Mouse (Mus musculus) erythroblast, embryonic 14.5 days (primary cell): ENCODE results near the gene Fxyd4. TPM values are rescaled to one million over a fixed set of nuclear protein-coding genes. Genes with fewer than 3 reads are reported as not detected.

Experiments used
- H3K27me3 ChIP-seq: 2 replicates; pipeline ENCODE4 v1.6.1; 2012; ENCODE audit warnings: inconsistent platforms; ENCODE audit not compliant: control insufficient read depth
- H3K36me3 ChIP-seq: 2 replicates; pipeline ENCODE4 v1.6.1; 2012; ENCODE audit warnings: mild to moderate bottlenecking, inconsistent platforms; ENCODE audit not compliant: control insufficient read depth
- H3K4me1 ChIP-seq: 2 replicates; pipeline ENCODE4 v1.6.1; 2012; ENCODE audit warnings: inconsistent platforms; ENCODE audit not compliant: control insufficient read depth
- H3K4me3 ChIP-seq: replicated peaks from 2 replicates; pipeline ENCODE3; 2012; ENCODE audit warnings: moderate library complexity, mild to moderate bottlenecking, inconsistent platforms
- H3K9me3 ChIP-seq: 2 replicates; pipeline ENCODE4 v1.6.1; 2012; ENCODE audit warnings: low read length, inconsistent platforms, mixed read lengths; ENCODE audit not compliant: control insufficient read depth
- GATA1 ChIP-seq: IDR thresholded peaks from 2 replicates; pipeline ENCODE4 v1.6.1; 2012; ENCODE audit warnings: low read length, inconsistent platforms, mixed read lengths
- TAL1 ChIP-seq: IDR thresholded peaks from 3 replicates; pipeline ENCODE4 v1.6.1; 2012; ENCODE audit warnings: low read length, inconsistent platforms, mixed read lengths
- polyA plus RNA-seq: library from polyadenylated mRNA; stranded (reverse); fragments of >175 nt; gene quantifications from 2 replicates; pipeline ENCODE4 v1.2.3, GENCODE M21; 2012

The Fxyd4 gene
- not detected in 2 replicates for polyA plus RNA-seq

GRCm38 (mm10) chr6:117937222-117937932 is at the start of gene Fxyd4:
Gene Fxyd4, minus strand, starts transcription at chr6:117937692.
- no peaks in the 10 kb centered on the region for H3K36me3 ChIP-seq
- H3K4me3 ChIP-seq, result no peak within 1 kb of the TSS
- TF ChIP-seq TAL1, result no peak
- TF ChIP-seq GATA1, result no peak
- no peaks in the 10 kb centered on the region for H3K9me3 ChIP-seq
- no peaks in the 10 kb centered on the region for H3K27me3 ChIP-seq
- peaks cover 4% of the 10 kb centered on the region for H3K4me1 ChIP-seq

DNA sequence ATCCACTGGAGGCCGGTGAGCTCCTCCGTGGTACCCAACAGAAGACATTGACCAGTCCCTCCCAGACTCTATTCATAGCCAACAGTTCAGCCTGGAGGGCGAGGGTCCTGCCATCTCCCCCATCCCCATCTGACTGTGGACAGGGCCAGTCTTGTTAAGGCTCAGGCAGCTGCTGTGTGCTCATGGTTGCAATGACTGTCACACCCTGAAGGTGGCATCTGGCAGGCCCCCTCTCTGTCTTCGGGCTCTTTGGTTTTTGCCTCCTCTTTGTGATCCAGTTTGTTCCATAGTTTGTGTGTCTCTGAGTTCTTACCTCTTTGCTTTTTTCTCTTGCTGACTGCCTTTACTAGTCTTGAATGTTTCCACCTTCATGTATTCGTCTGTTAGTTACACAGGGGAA is 49.7 kb upstream of the Fxyd4 start:
- Histone ChIP-seq H3K9me3 (no peaks in the 10 kb centered on the region), H3K27me3 (peaks cover 2% of the 10 kb centered on the region; the same call in 1 of the 2 replicates), H3K4me1 (no peaks in the 10 kb centered on the region), H3K4me3 (no peak overlapping the region), H3K36me3 (no peaks in the 10 kb centered on the region)
- TF ChIP-seq TAL1 (no peak), GATA1 (no peak)

- H3K4me3 ChIP-seq, result no peak overlapping the region
- H3K9me3 ChIP-seq, result peaks cover 3% of the 10 kb centered on the region; the same call in 1 of the 2 replicates
- H3K4me1 ChIP-seq, result no peaks in the 10 kb centered on the region
- no peaks in the 10 kb centered on the region for H3K27me3 ChIP-seq
- TF ChIP-seq TAL1, result no peak
- TF ChIP-seq GATA1, result no peak
- no peaks in the 10 kb centered on the region for H3K36me3 ChIP-seq
These were observed 29.2 kb upstream of the Fxyd4 start for GRCm38 (mm10) chr6:117966729-117967128.

DNA sequence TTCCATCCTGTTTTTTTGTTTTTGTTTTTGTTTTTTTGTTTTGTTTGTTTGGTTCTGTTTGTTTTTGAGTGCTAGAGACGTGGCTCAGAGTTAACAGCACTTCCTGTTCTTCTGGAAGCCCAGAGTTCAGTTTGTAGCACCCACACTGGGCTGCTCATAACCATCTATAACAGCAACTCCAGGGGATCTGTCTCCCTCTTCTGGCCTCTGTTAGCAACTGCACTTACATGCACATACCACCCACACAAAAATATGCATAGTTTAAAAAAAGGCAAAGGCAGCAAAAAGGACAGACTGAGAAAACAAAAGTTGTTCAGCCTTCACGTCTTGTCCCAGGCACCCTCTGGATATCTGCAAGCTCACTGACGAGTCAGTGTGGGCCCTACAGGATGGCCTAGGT is 25.7 kb upstream of the Fxyd4 start:
- Histone ChIP-seq H3K4me1 (no peaks in the 10 kb centered on the region), H3K36me3 (no peaks in the 10 kb centered on the region), H3K9me3 (peaks cover 3% of the 10 kb centered on the region; the same call in 1 of the 2 replicates), H3K27me3 (no peaks in the 10 kb centered on the region), H3K4me3 (no peak overlapping the region)
- TF ChIP-seq TAL1, result no peak
- no peak for TF ChIP-seq GATA1

DNA sequence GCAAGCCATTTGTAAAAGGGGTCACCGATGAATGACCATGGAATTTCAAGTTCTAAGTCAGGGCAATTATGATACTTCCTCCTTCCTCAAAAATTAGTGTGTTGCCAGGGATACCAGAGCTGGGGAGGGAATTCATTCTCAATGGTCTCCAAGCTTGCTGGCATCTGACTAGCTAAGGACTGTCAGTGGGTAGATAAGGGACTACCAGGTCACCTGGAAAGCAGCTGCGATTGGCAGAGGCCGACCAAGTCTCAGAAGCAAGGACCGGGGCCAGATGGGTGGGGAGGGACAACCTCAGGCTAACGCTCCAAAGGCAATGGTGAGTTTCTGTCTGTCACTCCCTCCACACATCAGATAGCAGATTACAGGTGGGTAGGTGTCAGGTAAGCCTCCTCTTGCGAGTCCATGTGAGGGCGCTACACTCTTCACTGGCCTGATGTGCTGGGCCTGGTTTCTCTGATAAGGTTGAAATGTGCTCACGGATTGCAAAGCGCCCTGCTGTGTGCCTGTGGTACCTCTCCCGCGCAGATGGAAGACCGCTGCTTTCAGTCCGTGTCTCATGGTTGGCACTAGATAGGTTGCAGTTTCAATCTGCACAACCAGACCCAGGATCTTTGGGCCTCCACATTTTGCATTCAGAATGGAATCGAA is 19.5 kb upstream of the Fxyd4 start:
- Histone ChIP-seq H3K36me3 (no peaks in the 10 kb centered on the region), H3K9me3 (no peaks in the 10 kb centered on the region; the same call in 1 of the 2 replicates), H3K4me1 (peaks cover 4% of the 10 kb centered on the region), H3K4me3 (no peak overlapping the region), H3K27me3 (no peaks in the 10 kb centered on the region)
- no peak for TF ChIP-seq TAL1
- TF ChIP-seq GATA1, result no peak

DNA sequence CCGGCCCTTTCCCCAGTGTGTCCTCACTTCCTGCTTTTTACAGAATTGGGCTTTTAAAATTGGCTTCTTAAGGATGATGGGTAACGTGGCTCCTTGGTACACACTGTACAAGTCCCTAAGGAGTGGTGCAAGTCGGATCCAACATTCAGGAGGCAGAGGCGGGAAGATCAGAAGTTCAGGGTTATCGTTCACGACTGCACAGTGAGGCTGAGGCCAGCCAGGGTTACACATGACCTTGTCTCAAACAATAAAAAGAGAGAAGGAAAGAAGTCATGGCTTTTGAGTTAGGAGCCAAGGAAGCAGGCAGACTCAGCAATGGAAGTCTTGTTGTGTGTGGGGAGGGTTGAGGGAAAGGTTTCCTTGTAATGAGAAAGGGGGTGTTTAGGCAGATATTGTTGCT is 18.7 kb upstream of the Fxyd4 start:
- TF ChIP-seq GATA1, result no peak
- no peak for TF ChIP-seq TAL1
- H3K36me3 ChIP-seq, result no peaks in the 10 kb centered on the region
- peaks cover 4% of the 10 kb centered on the region for H3K4me1 ChIP-seq
- no peak overlapping the region for H3K4me3 ChIP-seq
- no peaks in the 10 kb centered on the region; the same call in 1 of the 2 replicates for H3K9me3 ChIP-seq
- H3K27me3 ChIP-seq, result no peaks in the 10 kb centered on the region

- Histone ChIP-seq H3K4me3 (no peak overlapping the region), H3K27me3 (no peaks in the 10 kb centered on the region), H3K4me1 (peaks cover 4% of the 10 kb centered on the region), H3K36me3 (no peaks in the 10 kb centered on the region), H3K9me3 (no peaks in the 10 kb centered on the region; the same call in 1 of the 2 replicates)
- no peak for TF ChIP-seq GATA1
- no peak for TF ChIP-seq TAL1
These were observed 14.8 kb upstream of the Fxyd4 start for GRCm38 (mm10) chr6:117952330-117952729.

DNA sequence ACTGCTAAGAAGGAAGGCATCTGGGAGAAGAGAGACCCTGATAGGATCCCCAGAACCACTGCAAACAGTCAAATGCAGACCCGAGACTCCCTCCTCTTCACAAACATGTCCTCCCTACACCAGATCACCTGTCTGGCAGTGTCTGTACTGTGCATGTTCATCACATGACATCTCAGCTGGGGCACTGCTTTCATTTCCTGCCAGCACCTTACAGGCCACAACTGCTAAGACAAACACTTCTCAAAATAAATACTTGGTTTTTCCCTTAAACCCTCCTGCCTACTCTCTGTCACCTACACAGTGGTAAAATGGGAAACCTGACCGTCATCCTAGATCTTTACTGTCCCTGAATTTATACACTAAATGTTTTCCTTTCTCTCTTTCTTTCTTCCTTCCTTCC is 6.4 kb upstream of the Fxyd4 start:
- Histone ChIP-seq H3K9me3 (no peaks in the 10 kb centered on the region), H3K27me3 (no peaks in the 10 kb centered on the region), H3K36me3 (no peaks in the 10 kb centered on the region), H3K4me3 (no peak overlapping the region), H3K4me1 (peaks cover 3% of the 10 kb centered on the region)
- no peak for TF ChIP-seq GATA1

DNA sequence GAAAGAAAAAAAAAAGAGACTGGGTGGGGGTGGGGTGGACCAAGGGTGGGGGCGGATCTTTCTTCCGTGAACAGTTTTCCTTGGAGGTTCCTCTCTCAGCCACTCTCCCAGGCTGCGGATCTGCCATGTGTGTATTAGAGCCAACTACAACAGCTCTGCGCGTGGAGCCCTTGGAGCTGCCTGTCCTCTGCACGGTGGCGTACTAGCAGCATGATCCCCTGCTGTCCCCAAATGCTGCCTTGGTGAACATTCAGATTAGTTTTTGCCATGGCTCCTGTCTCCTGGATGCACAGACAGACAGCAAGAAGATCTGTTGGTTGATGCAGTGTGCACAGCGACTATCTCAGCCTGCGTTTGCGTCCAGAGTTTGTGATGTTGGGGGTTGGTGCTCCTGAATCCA is 5.3 kb upstream of the Fxyd4 start:
- no peak overlapping the region for H3K4me3 ChIP-seq
- TF ChIP-seq GATA1 (no peak), TAL1 (no peak)
- peaks cover 3% of the 10 kb centered on the region for H3K4me1 ChIP-seq
- H3K36me3 ChIP-seq, result no peaks in the 10 kb centered on the region
- H3K9me3 ChIP-seq, result no peaks in the 10 kb centered on the region
- H3K27me3 ChIP-seq, result no peaks in the 10 kb centered on the region

GRCm38 (mm10) chr6:117938951-117939350 is 1.5 kb upstream of the Fxyd4 start:
- Histone ChIP-seq H3K36me3 (no peaks in the 10 kb centered on the region), H3K4me1 (no peaks in the 10 kb centered on the region), H3K9me3 (no peaks in the 10 kb centered on the region), H3K4me3 (no peak overlapping the region), H3K27me3 (no peaks in the 10 kb centered on the region)
- TF ChIP-seq GATA1 (no peak), TAL1 (no peak)
